Mouse (Mus musculus) heart, adult 2 months (tissue): ENCODE data around the gene Tigd3. TPM values are rescaled to one million over a fixed set of nuclear protein-coding genes. Genes with fewer than 3 reads are reported as not detected.

Experiments used
- DNase-seq, 2 experiments: peaks; one replicate each; pipeline ENCODE4 v3.0.0; 2021
- H3K27ac ChIP-seq: fragments of 200-600 bp; 2 replicates; pipeline ENCODE4 v1.8.1; 2022
- H3K27me3 ChIP-seq: fragments of 200-500 bp; 2 replicates; pipeline ENCODE4 v1.6.1; 2012; ENCODE audit warnings: mild to moderate bottlenecking, low read length, inconsistent platforms, mixed read lengths; ENCODE audit not compliant: control insufficient read depth, insufficient read depth
- H3K36me3 ChIP-seq: fragments of 200-500 bp; 2 replicates; pipeline ENCODE4 v1.6.1; 2012; ENCODE audit warnings: low read length, inconsistent platforms; ENCODE audit not compliant: control insufficient read depth, insufficient read depth
- H3K4me1 ChIP-seq: fragments of 200-500 bp; 2 replicates; pipeline ENCODE4 v1.6.1; 2011; ENCODE audit warnings: low read length; ENCODE audit not compliant: control insufficient read depth, insufficient read depth
- H3K4me3 ChIP-seq: fragments of 200-600 bp; 2 replicates; pipeline ENCODE4 v1.8.1; 2022
- H3K79me2 ChIP-seq: fragments of 200-500 bp; replicated peaks from 2 replicates; pipeline ENCODE4 v1.6.1; 2012; ENCODE audit warnings: mild to moderate bottlenecking, inconsistent platforms, low read length, moderate library complexity, mixed read lengths; ENCODE audit not compliant: control insufficient read depth, insufficient read depth
- H3K9ac ChIP-seq: fragments of 200-500 bp; 2 replicates; pipeline ENCODE4 v1.6.1; 2012; ENCODE audit warnings: low read depth, mild to moderate bottlenecking, control low read depth, inconsistent platforms, low read length, mixed read lengths
- CTCF ChIP-seq: fragments of 200-600 bp; IDR thresholded peaks from 2 replicates; pipeline ENCODE4 v1.8.1; 2022; ENCODE audit warnings: antibody characterized with exemption, mild to moderate bottlenecking, moderate library complexity
- EP300 ChIP-seq: fragments of 200-500 bp; IDR thresholded peaks from 2 replicates; pipeline ENCODE4 v1.6.1; 2011; ENCODE audit warnings: low read depth, low read length, control low read depth; ENCODE audit not compliant: insufficient read depth
- POLR2A ChIP-seq: fragments of 200-500 bp; IDR thresholded peaks from 2 replicates; pipeline ENCODE4 v1.6.1; 2011; ENCODE audit warnings: mild to moderate bottlenecking, low read depth, low read length, control low read depth; ENCODE audit not compliant: insufficient read depth
- WGBS: fragments of 180-500 bp; shearing (Covaris S2); methylation state at CpG from one replicate; pipeline ENCODE4 v1.1.7; 2018; 5-methylcytosine and 5-hydroxymethylcytosine counted together
- intact Hi-C: fragments of 180-260 bp; cut with DNase I; formaldehyde crosslinking; loops from one replicate; pipeline ENCODE4 v1.15.1; 2025
- polyA plus RNA-seq: library from polyadenylated mRNA; depleted of rRNA; stranded (reverse); fragments of >200 nt; gene quantifications from 2 replicates; pipeline ENCODE4 v1.2.3, GENCODE M21; 2012
- total RNA-seq, 2 experiments: library from RNA; stranded (reverse); gene quantifications; 2 replicates each; pipeline ENCODE4 v1.2.3; 2021

Gene Tigd3
- total and polyA plus RNA-seq, 3 experiments = 0.14 to 0.47 (median 0.25) TPM

DNA sequence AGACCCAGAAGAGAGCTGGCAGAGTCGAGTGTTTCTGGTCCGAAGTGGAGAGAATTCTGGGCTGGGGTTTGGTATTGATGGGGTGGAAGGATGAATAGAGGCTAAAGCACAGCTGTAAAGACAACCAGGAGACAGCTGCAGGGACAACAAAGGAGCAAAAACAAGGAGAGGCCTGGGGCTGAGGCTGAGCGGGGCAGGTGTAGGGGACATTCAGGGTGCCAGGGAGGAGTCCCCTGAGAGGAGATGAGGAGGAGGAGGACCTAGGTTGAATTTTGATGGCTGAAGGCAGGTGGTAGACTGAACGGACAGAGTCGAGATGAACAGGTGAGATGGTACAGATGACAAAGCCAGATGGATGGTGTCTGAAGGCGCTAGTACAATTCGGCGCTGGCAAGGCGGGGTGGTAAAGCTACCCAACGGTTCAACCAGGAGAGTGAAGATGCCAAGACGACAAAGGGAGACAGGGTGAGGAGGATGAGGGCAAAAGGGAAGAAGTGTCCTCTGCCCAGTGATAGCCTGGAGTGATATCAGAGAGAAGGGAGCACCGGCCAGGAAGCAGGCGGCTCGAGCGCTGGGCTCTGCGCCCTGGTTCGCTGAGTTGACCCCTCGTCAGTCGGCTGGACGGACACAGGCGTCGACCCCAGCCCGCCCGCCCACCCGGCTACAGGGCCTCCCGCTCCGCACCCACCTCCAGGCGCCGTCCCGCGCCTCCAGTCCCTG, 507 bp downstream of the Tigd3 start:
- Histone ChIP-seq H3K4me1 (peaks cover 6% of the 10 kb centered on the region), H3K27ac (peak overlapping the region; percentile 70), H3K27me3 (no peaks in the 10 kb centered on the region), H3K36me3 (no peaks in the 10 kb centered on the region), H3K9ac (peak overlapping the region; percentile 75), H3K4me3 (peak overlapping the region; percentile 74), H3K79me2 (no peaks in the 10 kb centered on the region)
- intact Hi-C loops = no loop called here
- no peak for DNase-seq
- TF ChIP-seq CTCF = no peak
- TF ChIP-seq POLR2A = no peak
- TF ChIP-seq EP300 = no peak
- 13% methylated on average over 31 of the region's 31 CpGs for WGBS

DNA sequence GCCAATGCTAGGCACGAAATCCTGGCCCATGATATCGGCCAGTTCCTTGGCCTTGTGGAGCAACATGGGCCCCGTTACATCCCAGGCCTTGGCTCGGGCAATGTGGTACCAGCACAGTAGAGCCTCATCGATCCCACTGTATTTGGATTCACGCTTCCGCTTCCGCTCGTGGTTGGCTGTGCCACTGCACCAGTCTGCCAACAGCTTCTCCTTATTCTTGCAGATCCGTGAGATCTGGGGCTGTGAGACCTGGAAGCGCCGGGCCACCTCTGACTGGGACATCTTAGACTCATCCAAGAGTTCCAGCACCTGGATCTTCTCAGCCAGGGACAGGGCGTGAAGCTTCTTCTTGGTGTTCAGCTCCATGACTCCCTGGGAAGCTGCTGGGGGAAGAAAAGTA, 1.2 kb downstream of the Tigd3 start:
- intact Hi-C loops = no loop called here
- 93% methylated on average over 13 of the region's 13 CpGs for WGBS
- H3K36me3 ChIP-seq = no peaks in the 10 kb centered on the region
- peaks cover 6% of the 10 kb centered on the region for H3K4me1 ChIP-seq
- no peak for DNase-seq
- H3K4me3 ChIP-seq = no peak overlapping the region
- no peaks in the 10 kb centered on the region for H3K27me3 ChIP-seq
- no peak for TF ChIP-seq CTCF
- TF ChIP-seq EP300 = no peak
- no peak for TF ChIP-seq POLR2A
- no peaks in the 10 kb centered on the region for H3K79me2 ChIP-seq
- H3K9ac ChIP-seq = no peak overlapping the region
- no peak overlapping the region for H3K27ac ChIP-seq

DNA sequence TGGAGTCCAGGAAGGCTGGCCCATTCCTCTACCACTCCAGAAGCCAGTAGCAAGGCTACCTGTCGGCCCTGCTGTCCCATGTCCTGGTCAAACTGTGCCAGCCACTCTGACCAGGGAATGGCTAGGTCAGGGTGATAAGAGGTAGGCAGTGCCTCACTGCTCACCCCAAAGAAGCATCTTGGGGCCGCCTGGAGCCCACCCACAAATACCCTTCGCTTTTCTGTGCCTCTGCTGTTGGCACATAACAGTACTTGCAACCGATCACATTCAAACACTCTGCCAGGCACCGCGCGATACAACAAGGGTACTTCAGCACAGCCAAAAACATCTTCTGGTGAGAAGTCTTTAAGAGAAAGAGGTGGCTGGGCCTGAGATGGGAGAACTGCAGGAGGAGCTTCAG, 1.7 kb downstream of the Tigd3 start:
- TF ChIP-seq POLR2A (no peak), CTCF (no peak), EP300 (no peak)
- DNase-seq = no peak
- intact Hi-C loops = no loop called here
- peaks cover 6% of the 10 kb centered on the region for H3K4me1 ChIP-seq
- H3K9ac ChIP-seq = no peak overlapping the region
- no peak overlapping the region for H3K27ac ChIP-seq
- H3K36me3 ChIP-seq = no peaks in the 10 kb centered on the region
- H3K79me2 ChIP-seq = no peaks in the 10 kb centered on the region
- no peak overlapping the region for H3K4me3 ChIP-seq
- WGBS = 95% methylated on average over 7 of the region's 7 CpGs
- H3K27me3 ChIP-seq = no peaks in the 10 kb centered on the region

DNA sequence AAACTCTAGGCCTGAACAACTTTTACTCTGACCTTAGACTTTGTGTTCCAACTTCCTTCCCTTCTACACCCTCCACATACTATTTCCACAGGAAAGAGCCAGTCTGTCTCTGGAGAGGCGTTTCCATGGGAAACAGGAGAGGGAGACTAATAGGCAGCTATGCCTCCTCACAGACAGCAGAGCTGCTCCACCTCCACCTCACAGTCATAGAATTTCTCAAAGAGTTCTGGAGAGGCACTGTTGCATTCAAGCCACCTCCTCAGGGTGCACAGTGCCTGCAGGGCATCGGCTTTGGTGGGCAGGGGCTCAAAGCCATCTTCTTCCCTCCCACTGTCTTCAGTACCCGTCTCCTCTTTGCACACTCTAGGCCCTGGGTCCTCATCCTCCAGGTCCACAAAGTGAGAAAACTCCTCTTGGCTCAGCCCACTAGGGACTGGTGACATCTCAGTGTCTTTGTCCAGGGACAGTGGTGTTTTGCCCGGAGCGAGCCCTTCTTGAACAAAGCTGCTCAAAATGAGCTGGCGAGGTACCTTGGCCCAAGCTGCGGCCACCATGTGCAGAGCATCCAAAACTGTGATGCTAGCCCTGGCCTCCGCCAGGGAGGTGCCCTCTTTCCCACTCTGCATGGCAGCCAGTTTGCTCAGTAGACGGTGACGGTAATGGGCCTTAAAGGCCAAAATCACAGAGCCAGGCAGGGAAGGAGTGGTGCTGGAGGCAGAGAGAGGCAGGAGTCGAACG, 2.3 kb downstream of the Tigd3 start:
- no peaks in the 10 kb centered on the region for H3K79me2 ChIP-seq
- H3K27me3 ChIP-seq = no peaks in the 10 kb centered on the region
- H3K36me3 ChIP-seq = no peaks in the 10 kb centered on the region
- no peak for TF ChIP-seq POLR2A
- TF ChIP-seq CTCF = no peak
- TF ChIP-seq EP300 = no peak
- H3K9ac ChIP-seq = no peak overlapping the region
- H3K4me1 ChIP-seq = peaks cover 6% of the 10 kb centered on the region
- no peak overlapping the region for H3K4me3 ChIP-seq
- DNase-seq = no peak
- WGBS = 89% methylated on average over 12 of the region's 12 CpGs
- intact Hi-C loops = no loop called here
- no peak overlapping the region; the same call in 1 of the 2 replicates for H3K27ac ChIP-seq

DNA sequence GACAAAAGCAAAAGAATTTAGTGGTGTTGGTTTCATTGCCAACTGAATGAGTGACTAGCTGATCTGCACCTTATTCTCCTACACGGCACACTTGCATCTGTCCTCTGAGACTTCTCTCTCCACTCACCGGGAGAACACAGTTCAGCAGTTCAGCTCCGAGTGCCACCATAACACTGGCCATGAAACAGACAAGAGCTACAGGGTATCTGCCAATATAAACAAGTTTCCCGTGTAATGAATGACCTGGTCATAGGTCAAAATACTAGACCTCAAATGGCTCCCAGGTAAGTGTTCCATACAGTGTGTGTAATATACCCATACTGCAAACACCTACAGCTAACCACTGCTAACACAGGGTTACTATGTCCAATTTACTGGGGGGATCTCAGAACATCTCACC, 4.7 kb downstream of the Tigd3 start:
- Histone ChIP-seq H3K4me3 (no peak overlapping the region), H3K27me3 (no peaks in the 10 kb centered on the region), H3K79me2 (no peaks in the 10 kb centered on the region), H3K9ac (no peak overlapping the region), H3K27ac (no peak overlapping the region), H3K4me1 (peaks cover 6% of the 10 kb centered on the region), H3K36me3 (no peaks in the 10 kb centered on the region)
- intact Hi-C loops = no loop called here
- WGBS = 56% methylated on average over 4 of the region's 4 CpGs
- TF ChIP-seq CTCF (no peak), POLR2A (no peak), EP300 (no peak)
- no peak for DNase-seq

DNA sequence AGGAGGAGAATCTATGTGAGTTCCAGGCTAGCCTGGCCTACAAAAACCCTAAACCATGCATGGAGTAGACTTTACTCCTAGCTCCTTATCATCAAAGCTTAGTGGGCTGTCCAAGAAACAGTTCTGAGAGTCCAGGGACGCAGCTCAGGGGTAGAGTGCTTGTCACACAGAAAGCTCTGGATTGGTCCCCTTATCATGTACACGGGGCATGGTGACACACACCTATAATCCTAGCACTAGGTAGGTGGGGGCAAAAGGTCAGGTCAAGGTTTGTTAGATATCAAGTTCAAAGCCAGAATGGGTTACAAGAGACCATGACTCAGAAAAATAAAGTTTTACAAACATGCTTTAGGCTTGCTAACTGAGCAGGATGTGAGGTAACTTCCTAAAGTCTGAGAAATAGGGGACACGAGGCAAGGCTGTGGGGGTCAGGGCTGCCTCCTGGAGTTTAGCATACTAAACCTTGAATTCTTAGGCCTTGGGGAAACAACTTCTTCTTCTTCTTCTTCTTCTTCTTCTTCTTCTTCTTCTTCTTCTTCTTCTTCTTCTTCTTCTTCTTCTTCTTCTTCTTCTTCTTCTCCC, 6.6 kb downstream of the Tigd3 start:
- Histone ChIP-seq H3K4me3 (no peak overlapping the region), H3K27me3 (no peaks in the 10 kb centered on the region), H3K27ac (no peak overlapping the region), H3K79me2 (no peaks in the 10 kb centered on the region), H3K36me3 (no peaks in the 10 kb centered on the region), H3K9ac (no peak overlapping the region), H3K4me1 (peaks cover 4% of the 10 kb centered on the region)
- intact Hi-C loops = no loop called here
- no peak for DNase-seq
- WGBS = 62% methylated on average over 3 of the region's 3 CpGs
- TF ChIP-seq CTCF (no peak), EP300 (no peak), POLR2A (no peak)
